Comparison of ENCODE assay signal across 12 mouse cellular contexts in genomic region chr7:73519060-73519796, GRCm38 (mm10). TPM values are rescaled to one million over a fixed set of nuclear protein-coding genes. Genes with fewer than 3 reads are reported as not detected.
DNase-seq lines count a peak whose midpoint lies in the region; ATAC-seq and TF ChIP-seq lines count a peak whose summit lies in the region.
"Had no signal": no experiment of that assay in that cellular context is flagged by ENCODE, and none has a peak within 500 bp of the region (broad histone marks: within the 10 kb centered on the region; RNA-seq: fewer than 3 reads in every experiment).

No protein-coding gene starts in this region.

- H3K4me2 ChIP-seq in heart, embryonic 13.5 days: no peak overlapping the region
- H3K4me2 ChIP-seq: embryonic facial prominence, embryonic 15.5 days; heart, embryonic 11.5 days had no signal

- no peak overlapping the region for H3K4me3 ChIP-seq in heart, embryonic 13.5 days
- H3K4me3 ChIP-seq in heart, adult 2 months: no peak overlapping the region
- H3K4me3 ChIP-seq in testis, adult 2 months (ENCODE audit: control insufficient read depth, low read depth, low read length): no peak overlapping the region
- H3K4me3 ChIP-seq: embryonic facial prominence, embryonic 15.5 days had no signal

- no peaks in the 10 kb centered on the region for H3K27me3 ChIP-seq in heart, embryonic 13.5 days (replicated peaks)
- H3K27me3 ChIP-seq in heart, adult 2 months (ENCODE audit: control insufficient read depth, insufficient read depth, low read length): no peaks in the 10 kb centered on the region
- H3K27me3 ChIP-seq in testis, adult 2 months (ENCODE audit: control insufficient read depth, insufficient read depth, low read length): no peaks in the 10 kb centered on the region
- H3K27me3 ChIP-seq: embryonic facial prominence, embryonic 15.5 days had no signal

- intact Hi-C loops in heart, adult 2 months (cut with DNase I): no loop called here

- no peak for ATAC-seq in heart, embryonic 13.5 days (ENCODE audit: extremely low read depth, insufficient number of reproducible peaks, low FRiP score, low TSS enrichment)

- peak; percentile 12 for DNase-seq in adrenal gland, postnatal 14 days
- DNase-seq in adrenal gland, postnatal 25 days: no peak
- no peak for DNase-seq in heart, adult 2 months
- no peak for DNase-seq in testis, postnatal 10 days (ENCODE audit: low spot score)
- no peak for DNase-seq in thymus, postnatal 10 days (ENCODE audit: low spot score in 2 of 2)
- no peak for DNase-seq in frontal cortex, adult 2 months (ENCODE audit: extremely low spot score in 1 of 2, low spot score in 1 of 2)
- DNase-seq: kidney, adult 2 months; spleen, adult 18-20 months had no signal

- no peak for TF ChIP-seq EP300 in heart, adult 2 months (IDR thresholded peaks at IDR 0.05; ENCODE audit: insufficient read depth, low read depth, low read length)

- H3K79me2 ChIP-seq in heart, adult 2 months (replicated peaks; ENCODE audit: control insufficient read depth, insufficient read depth, low read length): peaks cover 5% of the 10 kb centered on the region

- peaks cover 57% of the 10 kb centered on the region for H3K4me1 ChIP-seq in heart, embryonic 13.5 days
- H3K4me1 ChIP-seq in heart, adult 2 months (ENCODE audit: control insufficient read depth, insufficient read depth, low read length): peaks cover 20% of the 10 kb centered on the region
- H3K4me1 ChIP-seq in testis, adult 2 months (ENCODE audit: control insufficient read depth, insufficient read depth, low read length): peaks cover 4% of the 10 kb centered on the region

- TF ChIP-seq CTCF in heart, adult 2 months (IDR thresholded peaks at IDR 0.05): no peak
- no peak for TF ChIP-seq CTCF in testis, adult 2 months (IDR thresholded peaks at IDR 0.05; ENCODE audit: control insufficient read depth, insufficient read depth, insufficient replicate concordance, low read depth, low read length)

- H3K9ac ChIP-seq in heart, embryonic 13.5 days: no peak overlapping the region
- H3K9ac ChIP-seq in heart, adult 2 months (ENCODE audit: low read depth, low read length): no peak overlapping the region
- H3K9ac ChIP-seq: embryonic facial prominence, embryonic 15.5 days had no signal

- H3K9me3 ChIP-seq in heart, embryonic 13.5 days: no peaks in the 10 kb centered on the region
- H3K9me3 ChIP-seq: embryonic facial prominence, embryonic 15.5 days had no signal

- H3K27ac ChIP-seq in heart, embryonic 13.5 days (replicated peaks): peak overlapping the region; percentile 36
- H3K27ac ChIP-seq in heart, adult 2 months: no peak overlapping the region; the same call in none of the 2 replicates
- peak overlapping the region; percentile 18 for H3K27ac ChIP-seq in testis, adult 2 months (ENCODE audit: control insufficient read depth, insufficient read depth, low read depth, low read length)
- H3K27ac ChIP-seq: embryonic facial prominence, embryonic 15.5 days had no signal

- TF ChIP-seq POLR2A in heart, adult 2 months (IDR thresholded peaks at IDR 0.05; ENCODE audit: insufficient read depth, low read depth, low read length): no peak
- no peak for TF ChIP-seq POLR2A in testis, adult 2 months (IDR thresholded peaks at IDR 0.05; ENCODE audit: control insufficient read depth, low read depth, low read length)

- peaks cover 82% of the 10 kb centered on the region for H3K36me3 ChIP-seq in heart, embryonic 13.5 days
- peaks cover 38% of the 10 kb centered on the region for H3K36me3 ChIP-seq in heart, adult 2 months (ENCODE audit: control insufficient read depth, insufficient read depth, low read length)
- H3K36me3 ChIP-seq in testis, adult 2 months (ENCODE audit: control insufficient read depth, insufficient read depth, low read length): no peaks in the 10 kb centered on the region

- 89% methylated on average over 16 of the region's 16 CpGs for WGBS in heart, embryonic 13.5 days
- 79% methylated on average over 16 of the region's 16 CpGs for WGBS in heart, adult 2 months

RNA-seq across cellular contexts. Expression of gene Chd2, which starts 22.4 kb away (rescaled TPM):
- total RNA-seq in adrenal gland, postnatal 14 days (2021): 45.1 and 52.8 TPM in 2 replicates
- total RNA-seq in adrenal gland, postnatal 25 days (2021): 50.0 and 57.4 TPM in 2 replicates
- polyA plus RNA-seq in heart, embryonic 13.5 days (2015; fragmentation: Nextera tagmentation; extraction: Ambion mirVana): 31.3 and 34.1 TPM in 2 replicates
- total RNA-seq in heart, adult 2 months (2021): 10 to 100 TPM; 38.1 to 43.3 TPM
- 32.9 and 38.0 TPM in 2 replicates for polyA plus RNA-seq in heart, adult 2 months (2012; rRNA removed)
- polyA plus RNA-seq in testis, adult 2 months (2012; rRNA removed): 17.7 and 20.6 TPM in 2 replicates
- polyA plus RNA-seq in frontal cortex, adult 2 months (2012; rRNA removed): 34.3 and 37.0 TPM in 2 replicates
